Mouse (Mus musculus): Measurements from ENCODE around the gene Klk1b9. TPM values are rescaled to one million over a fixed set of nuclear protein-coding genes. Genes with fewer than 3 reads are reported as not detected.
"Not testable (repeated sequence)": the region's sequence is repeated elsewhere in the genome, so short reads cannot be mapped to it uniquely, and the experiment has no call there.

Klk1b9 gene
- not detected in 2 replicates for total RNA-seq (2012; rRNA removed)
- not detected for polyA plus RNA-seq (2012; ENCODE audit: insufficient read depth in 1 of 2, insufficient read length in 2 of 2, low read depth in 1 of 2, low replicate concordance in 2 of 2, missing spikeins in 1 of 2)

- H3K27ac ChIP-seq (ENCODE audit: control insufficient read depth, low read depth, low read length); H3K4me1 ChIP-seq (ENCODE audit: control insufficient read depth in 1 of 2, insufficient read depth in 2 of 2, low read length in 2 of 2); H3K4me3 ChIP-seq (ENCODE audit: control insufficient read depth in 1 of 2, insufficient read depth in 1 of 2, low read depth in 2 of 2, low read length in 2 of 2); H3K79me2 ChIP-seq (ENCODE audit: control insufficient read depth, insufficient read depth, low read length, poor library complexity); H3K27me3 ChIP-seq (ENCODE audit: control insufficient read depth in 1 of 2, insufficient read depth in 2 of 2, low read length in 2 of 2); H3K9ac ChIP-seq (ENCODE audit: control insufficient read depth, low read depth, low read length, poor library complexity, severe bottlenecking); H3K9me3 ChIP-seq (replicated peaks; ENCODE audit: insufficient read depth, low read length); DNase-seq (ENCODE audit: low read depth, low spot score); H3K36me3 ChIP-seq (ENCODE audit: control insufficient read depth in 1 of 2, insufficient read depth in 2 of 2, low read length in 2 of 2): not testable (repeated sequence)
Observed at GRCm38 (mm10) chr7:43975761-43976160, at the start of gene Klk1b9. Klk1b9 (plus strand) TSS chr7:43976061.

DNA sequence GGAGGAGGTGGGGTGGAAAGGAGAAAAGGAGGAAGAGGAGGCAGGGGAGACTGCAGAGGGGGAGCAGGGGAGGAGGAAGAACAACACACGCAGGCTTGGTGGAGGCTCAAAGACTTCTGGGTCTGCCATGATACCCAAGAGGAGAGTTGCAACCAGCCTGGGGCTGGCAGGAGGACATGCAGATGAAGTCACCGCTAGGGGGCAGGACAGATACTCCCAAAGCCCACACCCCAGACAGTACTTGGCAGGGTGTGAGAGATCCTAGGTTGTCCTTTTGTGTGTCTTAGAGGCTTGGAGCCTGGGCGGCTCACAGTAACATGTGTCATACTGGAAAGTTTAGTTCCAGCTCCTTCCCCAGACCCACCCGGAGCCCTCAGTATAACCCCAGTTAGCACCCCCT is 47.3 kb upstream of the Klk1b9 start:
- no peaks in the 10 kb centered on the region for H3K36me3 ChIP-seq (ENCODE audit: control insufficient read depth in 1 of 2, insufficient read depth in 2 of 2, low read length in 2 of 2)
- TF ChIP-seq MAZ (IDR thresholded peaks at IDR 0.05; ENCODE audit: low read depth, low read length), result no peak
- TF ChIP-seq CHD1 (IDR thresholded peaks at IDR 0.05; ENCODE audit: low read depth, low read length), result no peak
- no peak for TF ChIP-seq MAFK (IDR thresholded peaks at IDR 0.05; ENCODE audit: borderline replicate concordance, low read depth, low read length)
- no peak for TF ChIP-seq GATA1 (IDR thresholded peaks at IDR 0.05; ENCODE audit: low read depth, low read length)
- no peak for TF ChIP-seq RAD21 (IDR thresholded peaks at IDR 0.05; ENCODE audit: low read depth, low read length)
- no peak for TF ChIP-seq MAX (IDR thresholded peaks at IDR 0.05; ENCODE audit: low read length)
- TF ChIP-seq TCF12 (IDR thresholded peaks at IDR 0.05; ENCODE audit: low read depth, low read length), result no peak
- no peak for TF ChIP-seq SMC3 (IDR thresholded peaks at IDR 0.05; ENCODE audit: low read depth, low read length)
- TF ChIP-seq USF2 (IDR thresholded peaks at IDR 0.05; ENCODE audit: borderline replicate concordance in 1 of 2, insufficient read depth in 1 of 2, low read depth in 1 of 2, low read length in 2 of 2), result no peak
- TF ChIP-seq MYB (IDR thresholded peaks at IDR 0.05; ENCODE audit: low read depth, low read length), result no peak
- TF ChIP-seq KAT2A (conservative IDR thresholded peaks at IDR 0.05; ENCODE audit: low read depth, low read length), result no peak
- TF ChIP-seq ETS1 (IDR thresholded peaks at IDR 0.05; ENCODE audit: low read depth, low read length), result no peak
- TF ChIP-seq JUND (IDR thresholded peaks at IDR 0.05; ENCODE audit: low read depth, low read length), result no peak
- TF ChIP-seq CHD2 (IDR thresholded peaks at IDR 0.05; ENCODE audit: low read length), result no peak
- no peak for TF ChIP-seq NRF1 (IDR thresholded peaks at IDR 0.05; ENCODE audit: insufficient read depth, low read depth, low read length, poor library complexity, severe bottlenecking)
- TF ChIP-seq TAL1 (IDR thresholded peaks at IDR 0.05; ENCODE audit: low read length), result no peak
- no peak for TF ChIP-seq UBTF (IDR thresholded peaks at IDR 0.05; ENCODE audit: borderline replicate concordance, insufficient read depth, low read depth, low read length)
- TF ChIP-seq NELFE (IDR thresholded peaks at IDR 0.05; ENCODE audit: low read depth, low read length), result no peak
- TF ChIP-seq USF1 (IDR thresholded peaks at IDR 0.05; ENCODE audit: low read depth, low read length), result no peak
- H3K79me2 ChIP-seq (ENCODE audit: control insufficient read depth, insufficient read depth, low read length, poor library complexity), result no peaks in the 10 kb centered on the region
- H3K9ac ChIP-seq (ENCODE audit: control insufficient read depth, low read depth, low read length, poor library complexity, severe bottlenecking), result no peak overlapping the region
- no peaks in the 10 kb centered on the region for H3K9me3 ChIP-seq (replicated peaks; ENCODE audit: insufficient read depth, low read length)
- H3K27me3 ChIP-seq (ENCODE audit: control insufficient read depth in 1 of 2, insufficient read depth in 2 of 2, low read length in 2 of 2), result no peaks in the 10 kb centered on the region
- no peaks in the 10 kb centered on the region for H3K4me1 ChIP-seq (ENCODE audit: control insufficient read depth in 1 of 2, insufficient read depth in 2 of 2, low read length in 2 of 2)
- DNase-seq (ENCODE audit: low read depth, low spot score), result no peak
- H3K27ac ChIP-seq (ENCODE audit: control insufficient read depth, low read depth, low read length), result no peak overlapping the region
- no peak overlapping the region for H3K4me3 ChIP-seq (ENCODE audit: control insufficient read depth in 1 of 2, insufficient read depth in 1 of 2, low read depth in 2 of 2, low read length in 2 of 2)

Data from MEL (cell line).